Mouse (Mus musculus) layer of hippocampus, adult 2 months (tissue): ENCODE results near the gene Sdk1. TPM values are rescaled to one million over a fixed set of nuclear protein-coding genes. Genes with fewer than 3 reads are reported as not detected.
A peak's percentile ranks its signal among the peaks of the same experiment; 100 is the strongest.

Experiments used
- DNase-seq, 2 experiments: peaks; one replicate each; pipeline ENCODE4 v3.0.0; 2022; ENCODE audit warnings: low spot score in 2 of 2
- H3K27ac ChIP-seq: fragments of 200-600 bp; 2 replicates; pipeline ENCODE4 v1.8.1; 2022
- H3K4me3 ChIP-seq: fragments of 200-600 bp; 2 replicates; pipeline ENCODE4 v1.8.1; 2022; ENCODE audit warnings: mild to moderate bottlenecking
- CTCF ChIP-seq: fragments of 200-600 bp; conservative IDR thresholded peaks from 2 replicates; pipeline ENCODE4 v1.8.1; 2022; ENCODE audit warnings: antibody characterized with exemption, mild to moderate bottlenecking, moderate library complexity
- total RNA-seq, 2 experiments: library from RNA; stranded (reverse); gene quantifications; 2 replicates each; pipeline ENCODE4 v1.2.3; 2021

Sdk1 gene
- total RNA-seq, 2 experiments from 2014 or later = 6.3 to 8.9 TPM

- no peak overlapping the region for H3K4me3 ChIP-seq
- TF ChIP-seq CTCF = no peak
- DNase-seq = peak; percentile 48 to 59
- H3K27ac ChIP-seq = peak overlapping the region; percentile 75
Measured at GRCm38 (mm10) chr5:142074561-142075500, 833.5 kb downstream of the Sdk1 start.

DNA sequence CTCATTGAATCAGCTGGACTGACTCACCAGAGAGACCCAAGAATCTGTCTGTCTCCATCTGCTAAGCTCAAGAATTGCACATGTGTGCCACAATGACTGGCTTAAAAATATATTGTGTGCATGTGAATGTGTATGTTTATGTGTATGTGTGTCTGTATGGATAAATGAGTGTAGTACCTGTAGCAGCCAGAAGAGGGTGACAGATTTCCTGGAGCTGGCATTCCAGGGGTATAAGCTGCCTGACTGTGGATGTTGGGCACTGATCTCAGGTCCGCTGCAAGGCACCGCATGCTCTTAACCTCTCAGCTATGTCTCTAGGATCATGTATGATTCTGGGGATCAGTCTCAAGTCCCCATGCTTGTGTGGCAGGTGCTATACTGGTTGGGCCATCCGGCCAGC is 839.4 kb downstream of the Sdk1 start:
- Histone ChIP-seq H3K27ac (no peak overlapping the region), H3K4me3 (no peak overlapping the region)
- peak; percentile 54 for TF ChIP-seq CTCF
- no peak for DNase-seq

DNA sequence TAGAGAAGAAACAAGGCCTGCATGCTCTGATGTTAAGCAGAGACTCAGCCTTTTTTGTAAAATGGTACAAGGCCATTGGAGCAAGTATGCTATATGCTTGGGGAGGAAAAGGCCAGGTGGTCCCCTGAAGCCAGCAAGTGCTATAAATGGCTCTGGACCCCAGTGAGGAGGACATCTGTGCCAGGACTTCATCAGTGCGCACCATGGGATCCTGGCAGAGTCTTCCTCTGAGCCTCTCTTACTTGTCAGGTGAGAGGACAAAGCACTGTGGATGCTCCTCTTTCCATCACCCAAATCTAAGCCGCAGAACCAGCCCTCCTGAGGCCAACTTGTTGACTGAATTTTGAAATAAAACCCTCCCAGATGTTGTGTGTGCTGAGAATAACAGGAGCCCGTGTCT is 839.8 kb downstream of the Sdk1 start:
- no peak for TF ChIP-seq CTCF
- Histone ChIP-seq H3K4me3 (no peak overlapping the region), H3K27ac (no peak overlapping the region)
- no peak for DNase-seq

DNA sequence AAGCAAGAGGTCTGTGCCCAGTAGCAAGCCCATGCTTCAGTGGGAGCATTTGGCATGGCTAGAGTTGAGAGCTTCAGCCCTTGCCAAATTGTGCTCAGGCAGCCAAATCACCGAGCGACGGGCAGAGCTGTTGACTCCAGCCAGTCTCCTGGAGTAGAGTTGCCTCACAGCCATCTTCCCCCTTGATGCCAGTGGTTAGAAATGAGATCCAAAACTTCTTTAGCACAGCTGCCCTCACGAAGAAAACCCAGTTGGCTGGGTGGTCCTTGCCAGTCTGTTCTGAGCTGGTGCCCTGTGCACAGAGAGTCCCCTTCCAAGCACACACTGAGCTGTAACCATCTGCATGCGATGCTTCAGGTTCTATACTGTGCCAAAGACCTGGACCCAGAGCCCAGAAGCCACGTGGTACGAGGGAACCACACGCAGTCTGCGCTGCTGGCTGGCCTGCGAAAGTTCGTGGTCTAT is 855.1 kb downstream of the Sdk1 start:
- no peak for TF ChIP-seq CTCF
- no peak overlapping the region for H3K4me3 ChIP-seq
- H3K27ac ChIP-seq = no peak overlapping the region
- no peak for DNase-seq

DNA sequence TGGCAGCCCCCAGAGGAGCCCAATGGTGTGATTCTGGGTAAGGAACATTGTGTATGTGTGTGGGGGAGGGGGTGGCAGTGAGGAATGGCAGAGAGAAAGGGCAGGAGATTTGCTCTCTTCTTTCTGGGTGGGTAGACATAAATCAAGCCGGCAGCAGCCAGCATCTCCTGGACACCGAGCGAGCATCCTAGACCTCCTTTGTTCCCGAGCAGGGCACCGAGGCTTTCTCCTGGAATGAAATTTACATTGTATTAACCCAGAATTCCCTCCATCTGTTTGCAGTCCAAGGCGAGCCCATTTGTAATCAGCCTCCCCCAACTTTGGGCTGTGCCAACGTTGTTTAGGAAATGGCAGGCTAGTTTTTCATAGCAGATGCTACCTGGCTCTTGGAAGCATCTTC is 858.9 kb downstream of the Sdk1 start:
- DNase-seq = no peak
- no peak for TF ChIP-seq CTCF
- Histone ChIP-seq H3K27ac (no peak overlapping the region), H3K4me3 (no peak overlapping the region)

DNA sequence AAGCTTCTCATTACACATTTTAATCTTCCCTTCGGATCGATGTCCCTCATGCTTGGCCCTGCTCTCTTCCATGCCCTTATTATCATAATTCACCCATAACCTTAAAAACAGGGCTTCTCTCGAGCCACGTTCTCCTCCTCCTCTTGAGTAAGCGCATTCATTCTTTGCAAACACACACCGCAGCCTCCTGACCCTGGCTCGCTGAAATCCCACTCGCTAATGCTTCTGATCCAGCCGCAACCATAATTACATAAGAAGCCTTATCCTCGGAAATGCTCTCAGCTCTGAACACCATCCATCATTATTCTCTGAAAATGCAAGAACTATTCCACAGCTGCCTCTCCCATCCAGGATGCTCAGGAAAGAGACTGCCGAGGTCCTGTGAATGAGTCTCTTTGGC is 866.1 kb downstream of the Sdk1 start:
- no peak for TF ChIP-seq CTCF
- H3K27ac ChIP-seq = no peak overlapping the region

GRCm38 (mm10) chr5:142111989-142112388 is 870.7 kb downstream of the Sdk1 start:
- no peak overlapping the region for H3K4me3 ChIP-seq
- peak; percentile 38 for TF ChIP-seq CTCF
- no peak for DNase-seq
- no peak overlapping the region for H3K27ac ChIP-seq

More for the DNA sequence above, 866.1 kb downstream of the Sdk1 start:
- no peak for DNase-seq
- H3K4me3 ChIP-seq = no peak overlapping the region

GRCm38 (mm10) chr5:142113210-142114175 is 872.2 kb downstream of the Sdk1 start:
- TF ChIP-seq CTCF = no peak
- Histone ChIP-seq H3K27ac (no peak overlapping the region), H3K4me3 (no peak overlapping the region)
- no peak for DNase-seq

GRCm38 (mm10) chr5:142127779-142128178 is 886.5 kb downstream of the Sdk1 start:
- TF ChIP-seq CTCF = no peak
- DNase-seq = no peak
- Histone ChIP-seq H3K27ac (no peak overlapping the region), H3K4me3 (no peak overlapping the region)

GRCm38 (mm10) chr5:142128181-142128611 is 886.9 kb downstream of the Sdk1 start:
- TF ChIP-seq CTCF = no peak
- Histone ChIP-seq H3K27ac (no peak overlapping the region), H3K4me3 (no peak overlapping the region)
- no peak for DNase-seq

DNA sequence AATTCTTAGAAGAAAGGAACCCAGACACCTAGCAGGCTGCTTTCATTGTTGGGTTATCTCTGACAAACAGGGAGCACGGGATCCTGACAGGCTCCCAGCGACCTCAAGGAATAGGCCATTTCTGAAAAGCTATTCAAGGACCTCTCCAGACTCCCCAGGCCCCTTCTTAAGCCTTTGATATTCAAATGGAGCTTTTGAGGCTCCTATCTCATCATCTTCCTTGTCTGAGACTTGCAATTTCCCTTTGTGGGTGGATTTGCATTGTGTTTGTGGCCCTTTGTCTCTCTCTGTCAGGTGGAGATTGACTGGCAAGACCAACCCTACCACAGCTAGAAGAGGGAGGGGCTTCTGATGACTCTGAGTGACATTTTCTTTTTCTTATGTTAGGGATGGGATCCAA is 888.7 kb downstream of the Sdk1 start:
- Histone ChIP-seq H3K27ac (no peak overlapping the region), H3K4me3 (no peak overlapping the region)
- no peak for DNase-seq
- no peak for TF ChIP-seq CTCF

GRCm38 (mm10) chr5:142139978-142140377 is 898.7 kb downstream of the Sdk1 start:
- no peak for TF ChIP-seq CTCF
- no peak overlapping the region for H3K27ac ChIP-seq
- peak; percentile 71 to 79 for DNase-seq
- no peak overlapping the region for H3K4me3 ChIP-seq

DNA sequence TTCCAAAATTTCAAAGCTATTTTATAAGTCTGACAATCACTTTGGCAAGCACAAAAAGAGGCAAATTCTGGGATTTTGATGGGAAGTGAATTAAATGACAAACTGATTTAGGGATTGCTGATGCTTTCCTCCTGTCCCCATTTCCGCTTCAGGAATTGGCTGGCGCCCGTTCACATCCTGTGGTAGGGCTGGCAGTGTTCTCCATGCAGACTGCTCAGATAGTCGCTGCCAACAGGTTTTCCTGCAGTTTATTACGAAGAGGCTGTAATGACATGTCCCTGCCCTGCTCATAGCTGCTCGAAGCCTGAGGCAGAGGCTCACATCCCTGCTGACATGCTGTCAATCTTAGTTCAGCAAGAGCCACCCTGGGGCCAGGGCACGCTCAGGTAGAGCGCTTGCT is 908.3 kb downstream of the Sdk1 start:
- H3K27ac ChIP-seq = no peak overlapping the region
- no peak overlapping the region for H3K4me3 ChIP-seq
- DNase-seq = peak; percentile 36 to 37
- TF ChIP-seq CTCF = no peak
